Mouse (Mus musculus): ENCODE measurements around the gene Bid.

DNA sequence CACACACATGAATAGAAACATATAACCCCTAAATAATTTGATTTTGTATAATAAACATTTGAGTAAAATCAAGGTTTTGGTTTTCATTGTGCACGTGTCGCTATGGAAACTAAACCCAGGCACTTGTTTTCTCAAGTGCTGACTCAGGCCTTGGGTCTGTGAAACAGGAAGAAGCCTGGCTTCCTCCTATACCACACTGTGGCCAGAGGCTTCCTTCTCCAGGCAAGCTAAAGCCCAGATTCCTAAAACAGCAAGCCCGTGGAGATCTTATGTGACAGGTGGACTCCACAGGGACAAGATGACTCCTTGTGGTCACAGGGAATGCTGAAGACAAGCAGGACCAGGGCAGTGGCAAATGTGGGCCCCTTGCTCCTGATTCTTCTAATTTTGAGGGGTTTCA is 38.6 kb upstream of the Bid start:
- no peak for TF ChIP-seq POLR2A (IDR thresholded peaks at IDR 0.05; ENCODE audit: low read depth, low read length)
- TF ChIP-seq CTCF (conservative IDR thresholded peaks at IDR 0.05; ENCODE audit: insufficient read depth, insufficient read length, low read depth, low read length), result no peak
